Mouse (Mus musculus) induced T-regulatory cell, adult 2 months (primary cell): ENCODE measurements at regions not wholly inside any gene's neighbourhood (a gene's known extent, or its start where the extent isn't known, plus 50 kb on each side); places are given as distances from the start of the nearest gene placed in this dataset.

Experiments
- DNase-seq: peaks from one replicate; pipeline ENCODE4 v3.0.0-alpha.2; 2012; ENCODE audit warnings: low read depth

DNA sequence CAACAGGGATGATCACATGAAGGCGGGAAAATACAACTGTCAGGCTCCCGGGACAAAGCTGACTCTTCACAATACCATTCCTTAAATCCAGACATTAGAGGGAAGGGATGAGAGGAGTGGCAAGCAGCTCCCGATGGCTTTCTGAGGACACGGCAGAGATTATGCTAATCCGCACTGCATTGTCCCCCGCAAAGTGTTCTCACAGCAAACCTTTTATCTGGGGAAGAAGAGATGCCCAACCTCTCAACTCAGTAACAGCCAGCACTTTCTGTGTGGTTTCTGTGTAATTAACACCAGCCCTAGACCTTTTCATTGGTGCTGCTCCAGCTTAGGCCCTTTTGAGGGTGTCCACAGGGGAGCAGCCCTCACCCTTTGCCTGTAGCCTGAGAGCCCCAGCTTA lies 137.9 kb downstream of the Barhl2 start:
- no peak for DNase-seq

- DNase-seq, result no peak
Observed at GRCm38 (mm10) chr5:106318246-106318645, 139.7 kb downstream of the Barhl2 start.

DNA sequence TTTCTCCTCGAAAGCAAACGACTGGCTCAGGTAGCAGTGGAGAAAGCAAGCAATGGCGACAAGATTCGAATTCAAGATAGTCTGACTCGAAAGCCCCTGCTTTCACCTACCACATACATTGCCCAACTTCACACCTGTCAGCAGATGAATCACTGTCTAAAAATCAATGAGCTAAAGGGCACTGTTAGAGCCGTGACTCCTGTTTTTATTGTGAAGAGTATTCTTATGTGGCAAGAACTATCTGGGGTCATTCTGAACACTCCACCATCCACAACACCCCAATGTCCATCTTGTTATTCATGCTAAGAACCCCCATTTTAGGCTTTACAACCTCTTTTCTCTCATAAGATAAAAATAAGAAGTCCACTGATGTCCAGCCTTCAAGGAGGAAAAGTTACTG lies 144.1 kb downstream of the Barhl2 start:
- DNase-seq, result no peak

DNA sequence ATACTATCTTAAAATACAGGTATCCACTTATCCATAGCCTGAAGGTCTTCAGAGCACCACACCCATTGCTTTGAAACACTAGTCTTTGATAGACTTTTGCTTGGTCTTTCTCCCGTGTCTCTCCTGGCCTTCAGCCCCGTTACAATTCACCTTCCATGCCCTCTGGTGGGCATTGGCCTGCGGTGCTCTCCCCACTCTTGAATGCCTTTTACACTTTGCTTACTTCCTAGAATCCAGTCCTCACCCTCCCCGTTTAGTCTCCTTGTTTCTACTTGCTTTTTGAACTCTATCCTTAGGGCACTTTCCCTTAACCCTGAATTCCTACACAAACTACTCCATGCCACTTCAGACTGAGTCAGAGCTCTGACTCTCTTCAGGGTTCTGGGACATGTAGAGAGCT lies 156.6 kb downstream of the Barhl2 start:
- DNase-seq, result no peak

DNA sequence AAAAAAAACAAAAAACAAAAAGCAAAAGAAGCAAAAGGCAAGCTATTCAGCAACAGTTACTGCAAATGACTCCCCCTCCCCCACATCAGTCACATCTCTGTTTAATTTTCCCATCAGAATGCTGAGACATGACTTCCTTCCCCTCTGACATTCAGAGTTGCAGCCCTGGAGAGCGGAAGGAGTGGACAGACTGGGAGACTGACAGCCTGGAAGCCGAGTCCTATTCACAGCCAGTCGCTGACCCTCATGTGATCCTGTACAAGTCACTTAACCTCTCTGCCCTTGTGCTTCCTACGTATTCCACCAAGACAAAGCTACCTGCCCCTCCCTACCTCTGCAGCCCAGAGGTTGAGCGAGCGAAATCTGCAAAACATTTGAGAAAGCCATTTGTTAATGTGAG lies 161.2 kb downstream of the Barhl2 start:
- no peak for DNase-seq

DNA sequence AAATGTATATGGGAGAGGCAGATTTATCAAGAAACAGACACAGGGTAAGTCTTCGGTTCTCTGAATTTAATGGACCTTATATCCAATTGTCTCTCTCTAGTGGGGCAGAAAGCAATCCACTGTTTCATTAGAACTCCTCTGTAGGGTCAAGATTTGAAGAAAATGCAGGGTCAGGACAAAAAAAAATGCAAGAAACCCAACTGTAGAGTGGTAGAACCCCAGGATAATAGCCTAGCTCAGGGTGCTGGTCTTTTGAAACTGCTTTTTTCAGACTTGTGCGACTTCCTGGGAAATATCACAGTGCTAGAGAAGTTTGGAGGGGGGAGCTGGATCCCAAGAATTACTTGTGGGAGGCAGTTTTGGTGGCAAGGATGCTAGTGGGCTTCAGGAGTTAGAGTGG lies 162.0 kb downstream of the Barhl2 start:
- DNase-seq, result no peak

DNA sequence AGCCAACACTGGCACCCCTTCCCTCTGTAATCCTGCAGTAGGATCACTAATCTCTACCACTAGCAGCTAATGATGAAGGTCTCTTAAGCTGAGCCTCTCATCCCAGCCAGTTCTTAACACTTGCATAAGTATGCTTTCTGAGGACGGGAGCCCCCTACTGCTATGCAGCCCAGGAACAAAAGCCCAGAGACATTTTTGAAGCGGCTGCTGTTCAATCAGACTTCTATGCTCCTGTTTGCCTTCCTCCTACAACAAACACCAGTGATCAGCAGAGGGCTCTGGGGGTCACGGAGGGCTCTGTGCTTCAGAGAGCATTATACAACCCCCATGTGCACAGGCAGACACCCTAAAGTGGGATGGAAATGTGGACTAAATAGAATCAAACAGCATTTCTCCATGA lies 162.4 kb downstream of the Barhl2 start:
- DNase-seq, result no peak

DNA sequence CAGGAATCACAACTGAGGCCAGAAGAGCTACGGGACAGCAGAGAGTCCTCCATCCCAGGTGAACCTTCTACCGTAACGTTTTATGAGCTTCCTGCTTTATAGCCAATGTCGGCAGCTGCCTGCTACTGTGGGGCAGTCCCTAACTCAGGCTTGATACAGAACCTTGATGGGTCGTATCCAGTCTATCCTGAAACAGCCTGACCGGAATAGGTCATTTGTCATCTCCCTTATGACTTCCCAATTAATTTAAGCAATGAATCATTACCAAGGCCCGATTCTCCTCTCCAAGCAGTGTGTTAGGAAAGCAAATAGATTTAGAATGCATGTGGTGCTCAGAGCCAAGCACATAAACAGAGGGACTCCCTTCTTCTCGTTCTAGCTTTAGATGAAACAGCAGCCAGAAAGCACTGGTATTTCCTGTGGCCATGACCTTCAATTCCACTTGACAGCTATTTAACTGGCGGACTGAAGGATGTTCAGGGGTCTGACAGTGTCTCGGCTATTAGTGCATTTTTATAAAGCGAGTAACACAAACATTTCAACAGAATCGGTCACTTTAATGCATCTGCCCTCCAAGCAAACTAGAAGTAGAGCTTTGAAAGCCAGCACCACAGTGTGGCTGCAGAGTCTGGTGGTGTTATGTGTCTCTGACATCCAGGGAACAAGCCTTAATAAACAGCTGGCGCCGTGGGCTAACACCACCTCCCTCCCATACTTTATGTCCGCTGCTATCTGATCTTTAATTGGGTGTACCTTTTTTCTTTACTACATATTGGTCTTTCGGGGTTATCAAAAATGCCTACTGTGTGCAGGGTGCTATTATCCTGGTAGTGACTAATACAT lies 165.4 kb downstream of the Barhl2 start:
- DNase-seq, result no peak

GRCm38 (mm10) chr5:106285152-106285551 lies 172.8 kb downstream of the Barhl2 start:
- DNase-seq, result no peak

DNA sequence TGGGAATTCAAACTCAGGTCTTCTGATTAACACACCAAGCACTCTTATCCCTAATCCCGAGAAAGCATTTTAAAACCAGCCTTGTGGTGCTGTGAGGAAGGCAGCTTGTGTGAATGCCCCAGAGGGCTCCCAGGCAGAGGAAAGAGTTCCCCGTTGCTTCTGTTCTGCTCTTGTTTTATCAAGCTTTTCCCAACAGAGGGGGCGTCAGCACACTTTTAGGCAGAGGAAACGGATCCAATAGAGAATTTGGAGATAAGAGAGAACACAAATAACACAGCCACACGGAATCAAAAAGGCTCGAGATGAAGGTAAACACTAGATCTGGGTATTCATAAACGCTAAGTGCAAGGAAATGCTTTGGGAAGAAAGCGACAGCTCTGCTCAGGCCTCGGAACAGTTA lies 173.2 kb downstream of the Barhl2 start:
- no peak for DNase-seq

GRCm38 (mm10) chr5:106282646-106283045 lies 175.3 kb downstream of the Barhl2 start:
- no peak for DNase-seq

DNA sequence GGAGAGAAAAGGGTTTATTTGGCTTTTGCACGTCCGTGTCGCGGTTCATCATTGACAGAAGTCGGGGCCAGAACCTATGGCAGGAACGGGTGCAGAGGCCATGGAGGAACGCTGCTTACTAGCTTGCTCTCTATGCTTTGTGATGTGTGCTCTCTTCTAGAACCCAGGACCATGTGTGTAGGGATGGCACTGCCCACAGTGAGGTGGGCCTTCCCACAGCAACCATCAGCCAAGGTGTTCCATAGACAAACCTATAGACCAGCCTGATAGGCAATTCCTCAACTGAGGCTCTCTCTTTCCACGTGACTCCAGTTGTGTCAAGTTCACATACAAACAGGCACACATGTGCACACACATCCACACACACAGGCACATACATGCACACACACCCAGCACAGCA lies 180.2 kb downstream of the Barhl2 start:
- DNase-seq, result no peak

DNA sequence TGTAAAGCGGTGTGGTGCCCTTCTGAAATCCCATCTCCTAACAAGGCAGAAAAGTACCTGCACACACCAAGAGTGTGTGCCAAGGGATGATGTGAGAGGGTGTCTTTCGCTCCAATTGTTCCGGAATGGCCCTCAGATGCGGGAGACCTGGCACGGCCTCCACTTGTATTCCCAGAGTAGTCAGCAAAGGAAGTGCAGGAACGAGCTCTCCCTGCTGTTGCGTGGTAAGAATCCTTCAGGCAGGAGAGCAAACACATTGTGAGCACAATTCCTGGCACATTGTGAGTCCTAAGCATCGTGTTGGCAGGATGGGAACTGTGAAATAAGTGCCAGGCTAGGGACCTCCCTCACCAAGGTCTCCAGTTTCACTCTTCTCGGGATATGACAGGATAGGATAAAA lies 180.7 kb downstream of the Barhl2 start:
- no peak for DNase-seq

DNA sequence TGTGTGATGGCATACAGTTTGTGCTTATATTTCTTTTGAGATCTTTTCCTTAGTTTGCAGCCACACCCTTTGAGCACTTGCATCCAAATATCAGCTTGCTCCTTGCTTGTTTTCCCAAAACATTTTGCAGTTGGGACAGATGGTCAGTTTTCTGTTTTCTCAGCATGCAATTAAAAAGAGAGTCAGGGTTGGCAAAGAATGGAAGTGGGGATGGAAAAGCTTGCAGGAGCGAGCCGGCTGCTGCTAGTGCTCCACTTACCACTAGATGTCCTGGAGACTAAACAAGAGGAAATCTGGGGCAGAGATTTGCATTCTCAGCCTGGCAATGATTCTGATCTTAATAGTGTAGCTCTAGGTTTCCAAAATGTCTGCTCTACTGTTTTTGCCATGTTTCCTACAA lies 181.8 kb downstream of the Barhl2 start:
- no peak for DNase-seq

GRCm38 (mm10) chr5:106274617-106275016 lies 183.3 kb downstream of the Barhl2 start:
- DNase-seq, result peak; percentile 13

GRCm38 (mm10) chr5:106264536-106264935 lies 193.4 kb downstream of the Barhl2 start:
- no peak for DNase-seq

- DNase-seq, result no peak
Observed at GRCm38 (mm10) chr5:106257179-106257578, 200.8 kb downstream of the Barhl2 start.

- DNase-seq, result no peak
Observed at GRCm38 (mm10) chr5:106229154-106229553, 228.8 kb downstream of the Barhl2 start.

DNA sequence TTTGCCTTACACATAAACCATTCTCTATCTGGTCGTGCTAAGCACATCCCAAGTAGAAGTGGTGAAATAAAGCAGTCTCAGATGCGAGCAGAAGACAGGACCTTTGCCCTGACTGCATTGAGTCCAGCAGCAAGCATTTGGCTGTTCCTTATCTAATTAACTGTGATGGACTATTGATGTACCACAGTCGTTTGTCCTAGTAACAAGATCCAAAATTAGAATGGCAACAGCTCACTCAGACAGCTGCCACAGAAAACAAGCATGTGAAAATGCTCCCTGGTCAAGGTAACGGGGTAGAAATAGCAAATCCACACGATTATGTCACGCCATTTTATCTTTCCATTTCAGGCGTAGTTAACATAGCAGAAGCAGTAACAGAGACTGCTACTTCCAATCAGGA lies 233.8 kb downstream of the Barhl2 start:
- DNase-seq, result no peak

DNA sequence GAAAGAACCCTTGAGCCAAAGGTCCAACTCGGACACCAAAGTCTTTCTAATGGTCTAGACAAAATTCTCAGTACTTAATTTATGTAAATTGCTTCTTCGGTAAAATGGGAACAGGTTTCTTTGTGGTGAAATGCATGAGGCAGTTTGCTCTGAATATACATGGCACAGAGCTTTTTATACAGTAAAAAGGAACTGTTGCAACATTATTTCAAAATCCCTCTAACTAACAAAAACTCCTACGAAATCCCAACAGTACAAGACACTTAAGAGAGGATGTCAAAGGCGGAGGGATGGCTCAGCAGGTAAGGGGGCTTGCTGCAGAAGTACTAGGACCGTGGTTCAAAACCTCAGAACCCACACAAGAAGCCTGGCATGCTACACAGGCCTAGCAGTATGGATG lies 248.4 kb downstream of the Barhl2 start:
- no peak for DNase-seq

DNA sequence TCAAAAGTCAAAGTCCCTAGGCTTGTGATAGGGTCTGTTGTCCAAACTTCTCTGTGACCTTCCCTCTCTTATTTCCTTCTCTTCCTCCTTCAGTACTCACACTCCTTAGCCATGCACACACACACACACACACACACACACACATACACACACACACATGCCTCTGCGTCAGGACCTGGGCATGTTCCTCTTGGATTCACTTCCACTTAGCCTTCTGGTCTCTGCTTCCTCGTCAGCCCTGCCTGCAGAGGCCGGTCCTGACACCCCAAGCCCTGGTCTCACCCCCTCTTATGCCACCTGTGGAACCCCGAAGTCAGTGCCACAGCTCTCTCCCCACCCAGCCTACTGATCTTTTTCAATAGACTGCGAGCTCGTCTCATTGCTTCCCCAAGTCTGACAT lies 250.3 kb downstream of the Barhl2 start:
- DNase-seq, result no peak

- no peak for DNase-seq
Observed at GRCm38 (mm10) chr5:106205724-106206123, 252.2 kb downstream of the Barhl2 start.

- no peak for DNase-seq
Observed at GRCm38 (mm10) chr5:106200631-106201030, 257.3 kb downstream of the Barhl2 start.

- no peak for DNase-seq
Observed at GRCm38 (mm10) chr5:106199061-106199460, 258.9 kb downstream of the Barhl2 start.
